Mouse (Mus musculus) c-Kit-positive CD71-positive TER-119-negative erythroid progenitor cells, embryonic 14.5 days (primary cell): ENCODE results near the gene Mgst2.

ENCODE experiments used
- DNase-seq: peaks from one replicate; pipeline ENCODE4 v3.0.0-alpha.2; 2013; ENCODE audit warnings: low read depth

Gene Mgst2

DNA sequence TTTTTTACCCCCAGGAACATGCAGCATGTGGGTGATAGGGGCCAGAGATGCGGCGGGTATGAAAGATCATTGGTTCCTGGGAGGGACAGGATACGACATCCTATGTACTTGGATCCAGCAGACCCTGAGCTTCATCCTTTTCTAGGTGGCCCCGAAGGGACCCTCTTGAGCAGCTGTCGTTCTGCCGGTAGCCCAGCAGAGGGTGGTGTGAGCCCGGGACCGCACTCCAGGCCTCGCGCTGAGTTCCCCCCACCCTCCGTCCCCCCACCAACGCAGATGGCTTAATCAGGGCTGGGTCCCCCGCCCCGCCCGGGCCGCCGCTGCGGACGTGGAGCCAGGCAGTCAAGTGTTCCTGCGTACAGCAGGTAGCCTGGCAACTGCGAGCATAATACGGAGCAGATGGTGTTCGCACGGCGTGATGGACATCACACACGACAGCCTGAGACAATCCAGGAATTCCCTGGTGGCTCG lies 41.2 kb downstream of the Mgst2 start:
- DNase-seq, result peak; percentile 21

- DNase-seq, result no peak
Measured at GRCm38 (mm10) chr3:51701950-51702349, 41.8 kb downstream of the Mgst2 start.

DNA sequence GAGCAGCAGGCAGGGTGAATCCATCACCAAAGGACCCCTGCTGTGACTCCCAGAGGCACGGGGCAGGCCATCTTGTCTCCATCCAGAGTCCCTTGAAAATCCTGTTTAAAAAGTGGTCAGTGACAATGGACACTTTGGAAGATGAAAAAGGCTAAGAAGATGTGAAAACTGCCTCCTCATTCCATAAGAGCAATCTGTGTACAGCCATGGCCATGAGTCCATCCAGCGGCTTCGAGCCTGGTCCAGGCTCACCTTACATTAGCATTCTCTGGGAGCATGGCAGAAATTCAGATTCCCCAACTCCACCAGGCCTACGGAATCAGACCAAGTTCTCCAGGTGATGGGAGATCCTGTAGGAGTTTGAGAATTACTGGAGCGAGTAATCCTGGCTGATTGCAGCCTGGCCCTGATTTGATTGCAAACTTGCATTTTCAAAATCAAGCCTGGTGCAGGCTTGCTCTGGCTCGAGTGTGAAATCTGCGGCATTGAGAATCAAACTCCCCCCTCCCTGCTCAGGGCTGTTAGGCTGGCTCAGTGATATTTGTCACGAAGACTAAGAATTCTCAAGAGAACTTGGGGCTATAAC lies 42.6 kb downstream of the Mgst2 start:
- no peak for DNase-seq

GRCm38 (mm10) chr3:51703478-51703877 lies 43.3 kb downstream of the Mgst2 start:
- DNase-seq, result no peak

GRCm38 (mm10) chr3:51705220-51705619 lies 45.1 kb downstream of the Mgst2 start:
- DNase-seq, result peak; percentile 32

DNA sequence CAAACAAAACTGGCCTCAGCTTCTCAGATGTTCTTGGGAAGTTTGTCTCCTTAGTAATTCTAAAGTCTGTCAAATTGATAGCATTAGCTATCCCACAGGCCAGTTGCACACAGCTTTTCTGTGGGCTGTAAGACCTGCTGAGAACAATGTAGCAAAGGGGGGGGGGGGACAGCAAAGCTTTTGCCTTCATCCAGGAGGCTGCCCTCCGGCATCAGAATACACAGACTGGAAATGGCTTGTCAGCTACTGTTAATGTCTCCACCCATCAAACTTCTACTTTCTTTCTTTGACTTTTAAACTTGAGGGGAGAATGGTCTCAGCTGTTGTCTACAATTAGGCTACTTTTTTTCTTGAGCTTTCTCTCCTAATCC lies 48.2 kb downstream of the Mgst2 start:
- no peak for DNase-seq

- DNase-seq, result no peak
Measured at GRCm38 (mm10) chr3:51708746-51709411, 48.7 kb downstream of the Mgst2 start.

- DNase-seq, result peak; percentile 43
Measured at GRCm38 (mm10) chr3:51712382-51712781, 52.2 kb downstream of the Mgst2 start.

GRCm38 (mm10) chr3:51713233-51713632 lies 53.1 kb downstream of the Mgst2 start:
- no peak for DNase-seq

GRCm38 (mm10) chr3:51714469-51714868 lies 54.3 kb downstream of the Mgst2 start:
- no peak for DNase-seq

DNA sequence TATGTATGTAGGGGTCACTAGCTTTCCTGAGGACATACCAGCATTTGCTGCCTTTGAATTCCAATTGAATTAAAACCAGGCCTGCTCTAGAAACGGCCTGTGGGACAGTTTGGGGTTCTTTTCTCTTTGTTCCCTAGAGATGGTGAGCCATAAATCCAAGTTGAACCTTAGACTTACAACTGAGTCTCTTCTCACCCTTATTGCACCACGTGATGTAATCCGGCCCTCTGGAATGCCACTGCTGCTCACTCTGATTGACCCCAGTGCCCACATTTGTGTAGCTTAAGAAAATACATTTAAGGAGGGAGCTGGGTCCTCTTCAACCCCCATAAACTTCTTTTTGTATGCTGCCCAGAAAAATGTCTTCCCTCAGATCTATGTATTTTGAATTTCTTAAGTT lies 57.3 kb downstream of the Mgst2 start:
- DNase-seq, result no peak

DNA sequence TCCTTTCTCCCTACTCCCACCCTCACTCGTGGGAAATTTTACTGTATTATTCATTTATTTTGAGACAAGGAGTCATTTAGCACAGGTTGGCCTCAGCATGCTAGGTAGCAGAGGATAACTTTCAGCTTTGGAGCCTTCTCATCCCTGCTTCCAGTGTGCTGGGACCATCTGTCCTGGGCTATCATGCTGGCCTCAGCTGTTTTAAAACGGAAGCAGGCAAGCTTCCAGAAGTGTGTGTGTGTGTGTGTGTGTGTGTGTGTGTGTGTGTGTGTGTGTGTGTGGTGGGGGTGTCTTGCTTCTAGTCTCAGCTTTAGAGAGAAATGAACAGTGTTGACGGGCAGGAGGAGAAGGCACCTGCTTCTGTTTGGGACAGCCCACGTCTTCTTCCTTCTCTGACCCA lies 57.7 kb downstream of the Mgst2 start:
- no peak for DNase-seq

DNA sequence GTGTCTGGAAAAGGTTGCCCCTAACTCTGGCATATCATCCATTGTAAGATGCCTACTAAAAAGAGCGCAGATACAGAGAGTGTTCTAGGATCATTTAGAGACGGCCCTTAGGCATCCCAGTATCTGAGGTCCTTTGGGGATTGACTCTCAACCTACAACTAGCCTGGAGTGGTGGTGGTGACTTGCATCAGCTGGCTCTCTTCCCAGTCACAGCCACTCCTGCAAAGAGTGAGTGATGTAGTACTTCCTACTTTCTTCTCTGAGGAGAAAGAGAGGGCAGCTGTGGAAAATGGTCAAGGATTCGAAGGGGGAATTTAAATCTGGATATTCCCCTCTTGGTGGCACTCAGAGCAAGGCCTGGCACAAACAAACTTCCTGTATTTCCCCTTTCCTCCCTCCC lies 59.2 kb downstream of the Mgst2 start:
- DNase-seq, result no peak

GRCm38 (mm10) chr3:51719982-51720381 lies 59.8 kb downstream of the Mgst2 start:
- no peak for DNase-seq

DNA sequence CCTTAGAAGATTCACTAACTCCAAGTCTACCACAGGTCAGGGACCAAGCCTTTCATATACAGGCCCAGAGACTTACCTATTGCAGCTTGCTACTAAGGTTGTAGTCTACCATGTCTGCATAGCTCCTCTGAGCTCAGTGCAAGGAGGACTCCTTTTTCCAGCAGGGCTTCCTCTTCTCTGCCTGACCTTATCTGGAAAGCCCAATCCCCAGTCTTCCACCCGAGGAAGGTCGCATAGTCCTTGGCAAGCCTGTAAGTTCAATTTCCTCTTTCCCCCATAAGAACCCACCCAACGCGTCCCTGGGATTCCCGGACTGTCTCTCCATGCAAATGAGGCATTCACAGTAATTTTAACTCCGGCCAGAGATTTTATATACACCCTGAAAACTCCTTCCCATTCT lies 66.1 kb downstream of the Mgst2 start:
- DNase-seq, result no peak

- DNase-seq, result no peak
Measured at GRCm38 (mm10) chr3:51727487-51727886, 67.3 kb downstream of the Mgst2 start.

- DNase-seq, result no peak
Measured at GRCm38 (mm10) chr3:51727968-51728367, 67.8 kb downstream of the Mgst2 start.

DNA sequence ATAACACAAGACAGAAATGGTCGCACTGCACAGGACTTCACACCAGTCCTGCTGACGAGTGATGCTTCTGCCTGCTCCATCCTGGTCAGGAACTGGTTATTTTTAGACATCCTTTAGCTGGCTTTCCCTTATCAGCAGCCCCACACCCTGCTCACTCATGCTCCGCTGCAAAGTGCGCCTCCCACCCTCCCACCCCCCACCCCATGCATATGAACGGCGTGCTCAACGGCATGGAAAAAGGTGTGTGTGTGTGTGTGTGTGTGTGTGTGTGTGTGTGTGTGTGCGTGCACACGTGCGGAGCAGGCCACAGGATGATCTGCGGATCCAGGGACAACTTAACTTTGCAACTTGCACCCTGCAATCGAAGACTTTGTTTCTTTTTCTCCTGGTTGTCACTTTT lies 68.3 kb downstream of the Mgst2 start:
- peak; percentile 40 for DNase-seq

- no peak for DNase-seq
Measured at GRCm38 (mm10) chr3:51729109-51729918, 69.2 kb downstream of the Mgst2 start.

DNA sequence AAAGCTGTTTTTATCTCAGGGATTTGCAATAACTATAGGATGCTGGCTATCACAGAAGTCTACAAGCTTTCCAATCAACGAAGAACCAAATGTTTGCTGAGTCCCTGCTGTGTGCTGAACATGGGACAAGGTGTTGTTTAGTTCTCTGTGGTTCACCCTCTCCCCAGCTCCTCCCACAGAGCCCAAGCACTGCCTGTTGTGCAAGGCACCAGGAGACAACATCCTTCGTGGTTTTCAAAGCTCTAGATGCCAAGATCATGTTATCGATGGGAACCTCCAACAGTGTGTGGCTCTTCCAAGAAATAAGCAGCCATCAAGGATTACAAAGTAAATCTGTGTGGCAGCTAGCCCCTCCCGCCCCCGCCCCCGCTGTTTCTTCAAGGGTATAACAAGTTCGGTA lies 70.5 kb downstream of the Mgst2 start:
- no peak for DNase-seq

DNA sequence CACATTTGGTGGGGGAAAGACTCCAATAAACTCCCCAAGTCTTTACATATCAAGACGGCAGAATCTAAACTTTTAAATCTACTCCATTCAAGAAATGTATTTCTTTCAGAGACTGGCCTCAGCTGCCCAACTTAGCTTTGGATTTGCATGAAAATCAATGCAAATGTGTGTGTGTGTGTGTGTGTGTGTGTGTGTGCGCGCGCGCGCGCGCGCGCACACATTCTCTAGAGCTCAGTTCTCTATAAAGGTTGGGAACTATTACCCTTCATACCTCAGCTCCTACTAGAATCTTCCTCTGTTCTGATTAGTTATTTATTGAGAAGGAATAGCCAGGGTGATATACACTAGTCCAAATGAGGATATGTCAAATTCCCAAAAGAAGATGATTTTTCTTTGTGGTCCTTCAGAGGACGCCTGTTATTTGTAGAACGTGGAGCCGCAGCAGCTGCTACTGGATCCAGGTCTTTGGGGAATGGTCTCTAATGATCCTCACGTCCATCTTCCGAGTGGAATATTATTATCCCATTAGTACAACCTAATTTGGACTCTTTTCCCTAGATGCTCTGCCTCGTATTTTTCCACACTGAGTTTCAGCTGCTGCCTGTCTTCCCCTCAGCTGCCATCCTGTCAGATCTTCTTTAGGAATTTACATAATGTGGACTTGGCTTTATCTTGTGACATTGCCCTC lies 71.9 kb downstream of the Mgst2 start:
- DNase-seq, result no peak
